Mouse (Mus musculus): ENCODE measurements around the gene Ccl5. TPM values are rescaled to one million over a fixed set of nuclear protein-coding genes. Genes with fewer than 3 reads are reported as not detected.

Gene Ccl5
- polyA plus RNA-seq (2015; fragmentation: Nextera tagmentation; extraction: Ambion mirVana), result 0.52 and 1.7 TPM in 2 replicates

DNA sequence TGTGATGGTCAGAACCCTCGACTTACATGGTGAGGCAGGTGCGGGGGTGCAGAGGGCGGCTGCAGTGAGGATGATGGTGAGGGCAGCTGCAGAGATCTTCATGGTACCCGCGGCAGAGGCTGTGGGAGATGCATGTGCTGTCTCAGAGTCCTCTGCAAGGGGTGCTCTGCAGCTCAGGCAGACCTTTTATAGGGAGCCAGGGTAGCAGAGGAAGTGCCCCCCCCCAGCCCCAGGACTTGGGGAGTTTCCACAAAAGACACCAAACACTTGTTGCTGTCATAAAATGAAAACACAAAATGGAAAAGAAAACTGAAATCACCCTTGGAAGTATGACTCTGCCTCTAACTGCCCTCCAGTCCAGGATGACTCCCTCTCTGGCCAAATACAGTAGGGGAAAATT is at the start of gene Ccl5:
Ccl5 (minus strand) TSS at position 159 of the 400 bp plus-strand sequence.
- Histone ChIP-seq H3K9me3 (replicated peaks) (no peaks in the 10 kb centered on the region), H3K27ac (no peak within 1 kb of the TSS), H3K4me3 (no peak within 1 kb of the TSS), H3K4me2 (no peak within 1 kb of the TSS), H3K27me3 (no peaks in the 10 kb centered on the region), H3K4me1 (replicated peaks) (peaks cover 10% of the 10 kb centered on the region; the same call in 1 of the 2 replicates), H3K9ac (no peak within 1 kb of the TSS), H3K36me3 (no peaks in the 10 kb centered on the region)
- 75% methylated on average over 5 of the region's 5 CpGs for WGBS
- ATAC-seq (replicated peaks; ENCODE audit: insufficient number of reproducible peaks, insufficient read depth, low FRiP score, low read depth), result no peak

GRCm38 (mm10) chr11:83578999-83579398 is 48.7 kb upstream of the Ccl5 start:
- Histone ChIP-seq H3K4me3 (no peak overlapping the region), H3K36me3 (no peaks in the 10 kb centered on the region), H3K4me2 (no peak overlapping the region), H3K27ac (no peak overlapping the region), H3K9ac (no peak overlapping the region), H3K9me3 (replicated peaks) (no peaks in the 10 kb centered on the region), H3K27me3 (no peaks in the 10 kb centered on the region), H3K4me1 (replicated peaks) (no peaks in the 10 kb centered on the region)
- 71% methylated on average over 3 of the region's 3 CpGs for WGBS
- ATAC-seq (replicated peaks; ENCODE audit: insufficient number of reproducible peaks, insufficient read depth, low FRiP score, low read depth), result no peak

GRCm38 (mm10) chr11:83578186-83578760 is 48.0 kb upstream of the Ccl5 start, which contains the start of gene Ccl9:
Gene Ccl9, minus strand, starts transcription at chr11:83578636.
- no peaks in the 10 kb centered on the region for H3K27me3 ChIP-seq
- H3K4me1 ChIP-seq (replicated peaks), result no peaks in the 10 kb centered on the region
- no peak within 1 kb of the TSS for H3K4me2 ChIP-seq
- H3K9me3 ChIP-seq (replicated peaks), result no peaks in the 10 kb centered on the region
- ATAC-seq (replicated peaks; ENCODE audit: insufficient number of reproducible peaks, insufficient read depth, low FRiP score, low read depth), result no peak
- H3K36me3 ChIP-seq, result no peaks in the 10 kb centered on the region
- no peak within 1 kb of the TSS for H3K9ac ChIP-seq
- 65% methylated on average over 2 of the region's 2 CpGs for WGBS
- no peak within 1 kb of the TSS for H3K27ac ChIP-seq
- H3K4me3 ChIP-seq, result no peak within 1 kb of the TSS

DNA sequence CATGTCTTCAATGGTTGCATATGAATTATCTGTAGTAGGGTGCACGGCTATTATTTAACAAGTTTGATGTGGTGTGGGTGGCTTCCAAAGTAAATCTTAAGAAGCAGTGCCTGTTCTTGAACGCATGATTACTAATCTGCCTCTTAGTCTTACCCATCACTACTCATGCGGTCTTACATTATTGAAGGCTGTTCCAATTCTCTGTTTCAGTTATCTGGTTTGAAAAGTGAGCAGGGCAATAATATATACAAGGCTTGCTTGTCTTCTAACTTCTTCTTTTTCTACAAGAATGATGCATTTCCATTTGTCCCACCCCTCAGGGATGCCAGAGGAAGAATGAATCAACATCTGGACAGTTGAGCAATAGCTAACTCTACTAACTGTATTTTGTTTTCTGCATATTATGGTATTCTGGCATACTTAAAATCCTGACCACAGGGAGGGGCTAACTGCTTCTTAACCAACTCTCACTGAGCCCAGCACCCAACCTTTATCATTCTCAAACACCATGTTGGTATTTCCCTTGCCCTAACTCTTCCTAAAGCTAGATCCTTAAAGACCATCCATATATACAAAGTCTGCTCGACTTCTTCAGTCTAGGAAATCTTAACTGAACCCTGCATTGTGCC is 46.7 kb upstream of the Ccl5 start:
- H3K4me2 ChIP-seq, result no peak overlapping the region
- no peak overlapping the region for H3K9ac ChIP-seq
- no peaks in the 10 kb centered on the region for H3K9me3 ChIP-seq (replicated peaks)
- no peak overlapping the region for H3K4me3 ChIP-seq
- H3K27me3 ChIP-seq, result no peaks in the 10 kb centered on the region
- H3K27ac ChIP-seq, result no peak overlapping the region
- no peaks in the 10 kb centered on the region for H3K4me1 ChIP-seq (replicated peaks)
- H3K36me3 ChIP-seq, result no peaks in the 10 kb centered on the region
- no peak for ATAC-seq (replicated peaks; ENCODE audit: insufficient number of reproducible peaks, insufficient read depth, low FRiP score, low read depth)
- WGBS, result 72% methylated on average over 4 of the region's 4 CpGs

DNA sequence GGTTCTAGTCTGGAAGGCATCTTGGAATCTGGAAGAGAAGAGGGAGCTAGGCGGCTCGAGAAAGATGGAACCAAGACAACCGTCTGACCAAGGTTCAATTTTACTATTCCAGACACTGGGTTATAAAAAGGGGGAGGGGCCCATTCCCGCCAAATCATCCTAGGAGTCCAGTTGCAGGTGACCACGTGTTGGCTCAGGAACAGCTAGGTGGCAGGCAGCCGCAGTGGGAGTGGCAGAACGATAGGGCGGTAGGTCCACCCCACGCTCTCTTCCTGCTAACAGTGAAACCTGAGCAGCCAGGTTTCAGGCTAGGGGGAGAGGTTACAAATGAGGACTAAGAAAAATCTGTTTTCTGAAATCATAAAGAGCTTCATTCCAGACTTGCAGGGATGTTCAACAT is 42.5 kb upstream of the Ccl5 start:
- 52% methylated on average over 9 of the region's 9 CpGs for WGBS

DNA sequence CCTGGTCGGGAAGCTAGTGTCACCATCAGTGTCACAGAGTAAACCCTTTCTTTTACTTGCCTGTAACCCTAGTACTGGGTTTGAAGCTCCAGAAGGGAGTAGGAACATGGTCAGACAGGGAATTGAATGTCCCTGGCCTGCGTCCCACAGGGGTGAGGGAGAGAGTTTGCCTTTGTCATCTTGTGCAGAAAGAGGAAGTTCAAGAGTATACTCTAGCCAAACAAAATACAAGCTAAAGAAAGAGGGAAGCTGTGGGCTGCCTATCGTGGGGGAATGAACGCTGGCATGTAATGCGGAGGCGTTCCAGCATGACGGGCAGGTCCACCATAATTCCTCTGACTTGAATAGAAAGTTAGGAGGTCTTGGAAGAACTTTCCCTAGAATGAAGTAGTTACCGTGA is 41.9 kb upstream of the Ccl5 start:
- 0 out of 2 replicates have a peak, but pooled peaks have one; percentile 53 for ATAC-seq (replicated peaks; ENCODE audit: insufficient number of reproducible peaks, insufficient read depth, low FRiP score, low read depth)
- H3K27ac ChIP-seq, result no peak overlapping the region

More for the DNA sequence above, 42.5 kb upstream of the Ccl5 start:
- Histone ChIP-seq H3K4me2 (no peak overlapping the region), H3K27me3 (no peaks in the 10 kb centered on the region), H3K9ac (no peak overlapping the region), H3K9me3 (replicated peaks) (no peaks in the 10 kb centered on the region), H3K36me3 (no peaks in the 10 kb centered on the region), H3K4me1 (replicated peaks) (no peaks in the 10 kb centered on the region), H3K4me3 (no peak overlapping the region), H3K27ac (no peak overlapping the region)
- ATAC-seq (replicated peaks; ENCODE audit: insufficient number of reproducible peaks, insufficient read depth, low FRiP score, low read depth), result no peak

DNA sequence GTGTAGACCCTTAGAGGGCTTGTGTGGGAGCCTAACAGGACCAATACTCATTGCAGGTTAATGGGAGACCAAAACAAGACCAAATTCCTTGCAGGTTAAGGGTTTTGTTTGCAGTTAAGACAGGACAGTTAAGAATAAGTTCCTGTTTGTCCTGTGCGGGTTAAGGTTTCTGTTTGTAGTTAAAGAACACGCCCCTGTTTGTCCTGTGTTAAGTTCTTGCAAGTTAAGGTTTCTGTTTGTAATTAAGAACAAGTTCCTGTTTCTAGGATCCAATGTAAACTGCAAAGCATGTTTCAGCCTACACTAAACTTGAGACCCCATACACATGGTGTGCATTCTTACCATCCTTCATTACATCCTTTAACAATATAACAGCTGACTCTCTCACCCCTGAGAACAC is 39.9 kb upstream of the Ccl5 start:
- H3K9me3 ChIP-seq (replicated peaks), result no peaks in the 10 kb centered on the region
- H3K4me2 ChIP-seq, result no peak overlapping the region
- H3K27ac ChIP-seq, result no peak overlapping the region
- H3K4me3 ChIP-seq, result no peak overlapping the region
- no peak overlapping the region for H3K9ac ChIP-seq
- no peaks in the 10 kb centered on the region for H3K27me3 ChIP-seq
- no peak for ATAC-seq (replicated peaks; ENCODE audit: insufficient number of reproducible peaks, insufficient read depth, low FRiP score, low read depth)
- no peaks in the 10 kb centered on the region for H3K36me3 ChIP-seq
- H3K4me1 ChIP-seq (replicated peaks), result no peaks in the 10 kb centered on the region
- WGBS, result 75% methylated on average over 2 of the region's 2 CpGs

More for the DNA sequence above, 41.9 kb upstream of the Ccl5 start:
- H3K9ac ChIP-seq, result no peak overlapping the region
- no peaks in the 10 kb centered on the region for H3K27me3 ChIP-seq
- no peaks in the 10 kb centered on the region for H3K36me3 ChIP-seq
- no peak overlapping the region for H3K4me3 ChIP-seq
- no peaks in the 10 kb centered on the region for H3K4me1 ChIP-seq (replicated peaks)
- H3K9me3 ChIP-seq (replicated peaks), result no peaks in the 10 kb centered on the region
- 68% methylated on average over 8 of the region's 8 CpGs for WGBS
- no peak overlapping the region for H3K4me2 ChIP-seq

GRCm38 (mm10) chr11:83569249-83569648 is 38.9 kb upstream of the Ccl5 start:
- Histone ChIP-seq H3K4me3 (no peak overlapping the region), H3K9ac (no peak overlapping the region), H3K27ac (no peak overlapping the region), H3K4me1 (replicated peaks) (no peaks in the 10 kb centered on the region), H3K4me2 (no peak overlapping the region), H3K9me3 (replicated peaks) (no peaks in the 10 kb centered on the region), H3K27me3 (no peaks in the 10 kb centered on the region), H3K36me3 (no peaks in the 10 kb centered on the region)
- 87% methylated on average over 7 of the region's 7 CpGs for WGBS
- no peak for ATAC-seq (replicated peaks; ENCODE audit: insufficient number of reproducible peaks, insufficient read depth, low FRiP score, low read depth)

GRCm38 (mm10) chr11:83568786-83569185 is 38.5 kb upstream of the Ccl5 start:
- Histone ChIP-seq H3K36me3 (no peaks in the 10 kb centered on the region), H3K9me3 (replicated peaks) (no peaks in the 10 kb centered on the region), H3K9ac (no peak overlapping the region), H3K4me2 (no peak overlapping the region), H3K4me1 (replicated peaks) (no peaks in the 10 kb centered on the region), H3K4me3 (no peak overlapping the region), H3K27me3 (no peaks in the 10 kb centered on the region), H3K27ac (no peak overlapping the region)
- 80% methylated on average over 3 of the region's 3 CpGs for WGBS
- ATAC-seq (replicated peaks; ENCODE audit: insufficient number of reproducible peaks, insufficient read depth, low FRiP score, low read depth), result no peak

DNA sequence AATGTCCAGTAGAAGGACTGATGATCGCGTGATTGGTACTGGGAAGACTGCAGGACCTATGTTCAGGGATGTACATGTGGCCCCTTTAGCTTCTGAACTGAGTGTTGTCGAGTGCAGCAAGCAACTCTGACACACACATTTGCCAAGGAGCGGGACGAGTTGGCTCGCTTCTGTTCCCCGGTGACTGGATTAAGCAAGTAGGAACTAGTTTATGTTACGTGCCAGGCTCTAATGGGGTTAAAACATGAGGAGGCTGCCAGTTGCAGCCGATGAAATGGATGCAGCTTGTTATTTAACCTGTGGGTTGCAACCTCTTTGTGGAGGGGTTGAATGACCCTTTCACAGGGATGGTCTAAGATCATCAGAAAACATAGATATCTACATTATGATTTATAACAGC is 37.7 kb upstream of the Ccl5 start:
- no peaks in the 10 kb centered on the region for H3K4me1 ChIP-seq (replicated peaks)
- H3K36me3 ChIP-seq, result no peaks in the 10 kb centered on the region
- no peaks in the 10 kb centered on the region for H3K27me3 ChIP-seq
- H3K4me2 ChIP-seq, result no peak overlapping the region
- no peak overlapping the region for H3K27ac ChIP-seq
- no peak for ATAC-seq (replicated peaks; ENCODE audit: insufficient number of reproducible peaks, insufficient read depth, low FRiP score, low read depth)
- H3K4me3 ChIP-seq, result no peak overlapping the region
- no peaks in the 10 kb centered on the region for H3K9me3 ChIP-seq (replicated peaks)
- WGBS, result 85% methylated on average over 9 of the region's 9 CpGs
- no peak overlapping the region for H3K9ac ChIP-seq

DNA sequence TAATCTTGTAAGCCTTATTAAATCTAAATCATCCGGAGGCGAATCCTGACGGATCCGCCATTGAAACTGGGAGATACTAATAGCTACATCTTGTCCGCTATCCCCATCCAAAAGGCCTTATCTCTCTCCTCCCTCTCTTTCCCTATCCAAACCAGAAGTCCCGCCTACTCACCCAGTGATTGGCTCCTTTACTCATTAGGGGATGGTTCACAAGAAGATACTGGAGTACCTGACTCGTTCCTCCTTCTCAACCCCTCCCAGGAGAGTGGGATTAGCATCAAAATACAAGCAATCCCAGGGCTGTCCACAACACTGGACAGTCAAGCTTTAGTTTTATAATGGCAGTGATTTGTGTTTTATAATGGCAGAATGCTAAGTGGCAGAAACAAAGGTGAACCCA is 37.0 kb upstream of the Ccl5 start:
- no peaks in the 10 kb centered on the region for H3K9me3 ChIP-seq (replicated peaks)
- no peak overlapping the region for H3K4me2 ChIP-seq
- H3K4me1 ChIP-seq (replicated peaks), result no peaks in the 10 kb centered on the region
- no peak overlapping the region for H3K27ac ChIP-seq
- WGBS, result 57% methylated on average over 7 of the region's 7 CpGs
- no peak for ATAC-seq (replicated peaks; ENCODE audit: insufficient number of reproducible peaks, insufficient read depth, low FRiP score, low read depth)
- no peaks in the 10 kb centered on the region for H3K36me3 ChIP-seq
- no peaks in the 10 kb centered on the region for H3K27me3 ChIP-seq
- no peak overlapping the region for H3K4me3 ChIP-seq
- H3K9ac ChIP-seq, result no peak overlapping the region

DNA sequence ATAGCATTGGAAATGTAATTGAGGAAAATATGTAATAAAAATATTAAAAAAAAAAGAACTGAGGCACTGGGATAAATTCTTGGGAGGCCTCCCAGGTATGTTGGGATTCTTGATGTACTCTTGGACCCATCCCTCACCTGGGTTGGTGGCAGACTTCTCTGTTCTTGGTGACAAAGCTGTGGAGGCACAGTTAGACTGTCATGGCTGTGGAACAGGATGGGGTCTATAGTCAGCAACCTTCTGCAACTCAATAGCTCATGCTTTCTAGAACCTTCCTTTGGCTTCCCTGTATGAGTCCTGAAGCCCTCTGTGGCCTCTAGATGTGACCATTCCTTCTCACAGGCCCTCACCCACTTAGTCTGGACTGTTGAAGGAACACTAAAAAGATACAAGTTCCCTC is 36.3 kb upstream of the Ccl5 start:
- Histone ChIP-seq H3K4me1 (replicated peaks) (no peaks in the 10 kb centered on the region), H3K9ac (no peak overlapping the region), H3K4me3 (no peak overlapping the region), H3K27me3 (no peaks in the 10 kb centered on the region), H3K4me2 (no peak overlapping the region), H3K27ac (no peak overlapping the region), H3K9me3 (replicated peaks) (no peaks in the 10 kb centered on the region), H3K36me3 (no peaks in the 10 kb centered on the region)
- ATAC-seq (replicated peaks; ENCODE audit: insufficient number of reproducible peaks, insufficient read depth, low FRiP score, low read depth), result no peak
